In genomic region chr16:76218310-76219170, GRCm38 (mm10) we compare ENCODE assay signal across 24 mouse cellular contexts.
A peak's percentile ranks its signal among the peaks of the same experiment; 100 is the strongest.
DNase-seq lines count a peak whose midpoint lies in the region; ATAC-seq lines count a peak whose summit lies in the region.
"Had no signal": no experiment of that assay in that cellular context is flagged by ENCODE, and none has a peak within 500 bp of the region (broad histone marks: within the 10 kb centered on the region; RNA-seq: fewer than 3 reads in every experiment).

No protein-coding gene starts in this region.

- WGBS in kidney, embryonic 16.5 days = 77% methylated on average over 11 of the region's 11 CpGs
- 95% methylated on average over 11 of the region's 11 CpGs for WGBS in forebrain, embryonic 14.5 days

- H3K27ac ChIP-seq in kidney, embryonic 16.5 days (ENCODE audit: low read length) = peak overlapping the region; percentile 5; the same call in 1 of the 2 replicates
- no peak overlapping the region for H3K27ac ChIP-seq in forebrain, embryonic 14.5 days (ENCODE audit: low read depth, low read length)
- H3K27ac ChIP-seq: embryonic facial prominence, embryonic 10.5 days; forebrain, embryonic 10.5 days; hindbrain, embryonic 10.5 days; hindbrain, postnatal 0 days; limb, embryonic 15.5 days; midbrain, embryonic 10.5 days had no signal

- H3K36me3 ChIP-seq in kidney, embryonic 16.5 days (ENCODE audit: insufficient read depth, low read length) = no peaks in the 10 kb centered on the region
- no peaks in the 10 kb centered on the region for H3K36me3 ChIP-seq in forebrain, embryonic 14.5 days (ENCODE audit: control insufficient read depth, insufficient read depth, low read length)
- H3K36me3 ChIP-seq: embryonic facial prominence, embryonic 10.5 days; forebrain, embryonic 10.5 days; hindbrain, embryonic 10.5 days; limb, embryonic 15.5 days; midbrain, embryonic 10.5 days had no signal

- H3K4me3 ChIP-seq in kidney, embryonic 16.5 days (ENCODE audit: low read length) = no peak overlapping the region
- no peak overlapping the region for H3K4me3 ChIP-seq in forebrain, embryonic 14.5 days (ENCODE audit: low read depth, low read length)
- H3K4me3 ChIP-seq: embryonic facial prominence, embryonic 10.5 days; forebrain, embryonic 10.5 days; hindbrain, embryonic 10.5 days; limb, embryonic 15.5 days; midbrain, embryonic 10.5 days had no signal

- H3K9ac ChIP-seq in kidney, embryonic 16.5 days (replicated peaks; ENCODE audit: low read length) = no peak overlapping the region
- no peak overlapping the region for H3K9ac ChIP-seq in forebrain, embryonic 14.5 days (ENCODE audit: low read length)
- H3K9ac ChIP-seq: forebrain, postnatal 0 days; limb, embryonic 15.5 days had no signal

- peak; percentile 69; the same call in 1 of the 2 replicates for ATAC-seq in kidney, embryonic 16.5 days (ENCODE audit: low FRiP score, low TSS enrichment)
- ATAC-seq in CD4-positive, CD25-positive, alpha-beta regulatory T cell, adult 4 months = peak; percentile 44
- peak; percentile 72 for ATAC-seq in common myeloid progenitor, adult 5-6 weeks (replicated peaks; ENCODE audit: low read depth, poor library complexity, severe bottlenecking)
- peak; percentile 93 for ATAC-seq in megakaryocyte, adult 5-6 weeks (ENCODE audit: poor library complexity, severe bottlenecking)
- no peak for ATAC-seq in forebrain, embryonic 14.5 days
- ATAC-seq: forebrain, postnatal 0 days; hindbrain, postnatal 0 days had no signal

- no peaks in the 10 kb centered on the region for H3K27me3 ChIP-seq in kidney, embryonic 16.5 days (ENCODE audit: insufficient read depth, low read length)
- no peaks in the 10 kb centered on the region for H3K27me3 ChIP-seq in forebrain, embryonic 14.5 days (replicated peaks; ENCODE audit: control insufficient read depth, insufficient read depth, low read length)
- H3K27me3 ChIP-seq: limb, embryonic 15.5 days had no signal

- peaks cover 13% of the 10 kb centered on the region; the same call in 1 of the 2 replicates for H3K4me1 ChIP-seq in kidney, embryonic 16.5 days (ENCODE audit: insufficient read depth, low read length)
- no peaks in the 10 kb centered on the region for H3K4me1 ChIP-seq in forebrain, embryonic 14.5 days (ENCODE audit: control insufficient read depth, insufficient read depth, low read length)
- H3K4me1 ChIP-seq: limb, embryonic 15.5 days; midbrain, embryonic 10.5 days had no signal

- DNase-seq in kidney, adult 18-20 months = no peak
- DNase-seq in thymus, postnatal 0 days (ENCODE audit: low spot score) = no peak
- no peak for DNase-seq in cerebellum, adult 11-12 months
- DNase-seq in forebrain, embryonic 14.5 days (ENCODE audit: low spot score) = no peak
- DNase-seq: adrenal gland, postnatal 36 days; cerebellum, adult 9-11 months; forebrain, postnatal 0 days; gastrocnemius, postnatal 36 days; left cerebral cortex, postnatal 4 days; lung, postnatal 4 days; right cerebral cortex, postnatal 14 days; spleen, adult 18-20 months; thymus, postnatal 14 days had no signal

- no peaks in the 10 kb centered on the region for H3K9me3 ChIP-seq in kidney, embryonic 16.5 days (ENCODE audit: low read length)
- no peaks in the 10 kb centered on the region for H3K9me3 ChIP-seq in forebrain, embryonic 14.5 days (replicated peaks; ENCODE audit: control insufficient read depth, low read length)
- H3K9me3 ChIP-seq: embryonic facial prominence, embryonic 10.5 days; forebrain, embryonic 10.5 days; hindbrain, embryonic 10.5 days; limb, embryonic 15.5 days; midbrain, embryonic 10.5 days had no signal

- peak overlapping the region; percentile 23; the same call in 1 of the 2 replicates for H3K4me2 ChIP-seq in kidney, embryonic 16.5 days (replicated peaks; ENCODE audit: low read depth, low read length)
- no peak overlapping the region for H3K4me2 ChIP-seq in forebrain, embryonic 14.5 days (ENCODE audit: low read length)
- H3K4me2 ChIP-seq: heart, embryonic 11.5 days; limb, embryonic 15.5 days had no signal
